In the genomic region with DNA sequence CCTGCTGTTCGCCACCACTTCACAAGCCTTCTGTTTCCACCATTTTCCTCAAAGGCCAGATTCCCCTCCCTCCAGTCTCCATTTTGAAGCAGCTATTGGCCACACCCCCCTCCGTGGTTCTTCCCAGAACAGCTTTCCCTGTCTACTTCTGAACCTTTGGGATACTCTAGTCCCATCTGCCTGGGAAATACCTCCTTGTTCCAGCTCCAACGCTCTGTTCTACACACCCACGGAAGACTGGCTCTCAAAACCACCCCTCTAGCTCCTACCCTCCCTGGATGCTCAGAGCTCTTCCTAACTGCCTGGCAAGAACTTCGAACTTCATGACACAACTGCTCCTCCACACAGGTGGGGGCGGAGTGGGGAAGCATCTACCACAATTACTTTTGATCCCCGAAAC, we compare ENCODE assay signal across 8 mouse cellular contexts. TPM values are rescaled to one million over a fixed set of nuclear protein-coding genes. Genes with fewer than 3 reads are reported as not detected.
A peak's percentile ranks its signal among the peaks of the same experiment; 100 is the strongest.
DNase-seq lines count a peak whose midpoint lies in the region; ATAC-seq lines count a peak whose summit lies in the region.

No protein-coding gene starts in this region.

- no peak for ATAC-seq in heart, embryonic 12.5 days (ENCODE audit: insufficient number of reproducible peaks, low FRiP score)
- ATAC-seq in embryonic facial prominence, embryonic 14.5 days (ENCODE audit: low read depth) = no peak
- no peak for ATAC-seq in midbrain, embryonic 15.5 days (replicated peaks)

- 78% methylated on average over 7 of the region's 7 CpGs for WGBS in heart, embryonic 12.5 days
- 81% methylated on average over 7 of the region's 7 CpGs for WGBS in embryonic facial prominence, embryonic 14.5 days
- 87% methylated on average over 7 of the region's 7 CpGs for WGBS in midbrain, embryonic 15.5 days

- H3K4me3 ChIP-seq in heart, embryonic 12.5 days = no peak overlapping the region
- no peak overlapping the region; the same call in 1 of the 2 replicates for H3K4me3 ChIP-seq in embryonic facial prominence, embryonic 14.5 days (ENCODE audit: low read depth, low read length)
- peak overlapping the region; percentile 86; the same call in 1 of the 2 replicates for H3K4me3 ChIP-seq in midbrain, embryonic 15.5 days

- no peak overlapping the region for H3K27ac ChIP-seq in heart, embryonic 12.5 days (ENCODE audit: poor library complexity, severe bottlenecking)
- H3K27ac ChIP-seq in embryonic facial prominence, embryonic 14.5 days (replicated peaks; ENCODE audit: low read depth, low read length) = no peak overlapping the region
- H3K27ac ChIP-seq in midbrain, embryonic 15.5 days = no peak overlapping the region

- H3K9ac ChIP-seq in heart, embryonic 12.5 days = no peak overlapping the region
- no peak overlapping the region for H3K9ac ChIP-seq in embryonic facial prominence, embryonic 14.5 days (ENCODE audit: low read depth, low read length)
- H3K9ac ChIP-seq in midbrain, embryonic 15.5 days = no peak overlapping the region

- peaks cover 52% of the 10 kb centered on the region for H3K4me1 ChIP-seq in heart, embryonic 12.5 days (replicated peaks)
- H3K4me1 ChIP-seq in embryonic facial prominence, embryonic 14.5 days (ENCODE audit: control insufficient read depth, insufficient read depth, low read length) = peaks cover 12% of the 10 kb centered on the region
- H3K4me1 ChIP-seq in midbrain, embryonic 15.5 days = peaks cover 48% of the 10 kb centered on the region

- peak overlapping the region; percentile 73 for H3K4me2 ChIP-seq in heart, embryonic 12.5 days
- peak overlapping the region; percentile 84 for H3K4me2 ChIP-seq in embryonic facial prominence, embryonic 14.5 days (ENCODE audit: low read depth, low read length)
- H3K4me2 ChIP-seq in midbrain, embryonic 15.5 days = peak overlapping the region; percentile 63

- no peaks in the 10 kb centered on the region for H3K27me3 ChIP-seq in heart, embryonic 12.5 days (replicated peaks)
- H3K27me3 ChIP-seq in embryonic facial prominence, embryonic 14.5 days (replicated peaks; ENCODE audit: control insufficient read depth, insufficient read depth, low read length) = no peaks in the 10 kb centered on the region
- no peaks in the 10 kb centered on the region for H3K27me3 ChIP-seq in midbrain, embryonic 15.5 days (replicated peaks)

- no peak for DNase-seq in heart, postnatal 10 days
- no peak for DNase-seq in embryonic facial prominence, embryonic 14.5 days (ENCODE audit: low spot score)
- peak; percentile 38 to 52 for DNase-seq in layer of hippocampus, adult 8-10 months (ENCODE audit: low spot score in 2 of 2)
- DNase-seq in gastrocnemius, postnatal 10 days = no peak
- DNase-seq in cerebellum, postnatal 4 days (ENCODE audit: low spot score in 2 of 2) = no peak
- no peak for DNase-seq in gastrocnemius, postnatal 4 days (ENCODE audit: low spot score in 2 of 2)

- intact Hi-C loops in heart, postnatal 10 days (cut with DNase I) = no loop called here

- no peaks in the 10 kb centered on the region for H3K9me3 ChIP-seq in heart, embryonic 12.5 days (replicated peaks)
- no peaks in the 10 kb centered on the region for H3K9me3 ChIP-seq in embryonic facial prominence, embryonic 14.5 days (ENCODE audit: control insufficient read depth, low read length)
- no peaks in the 10 kb centered on the region for H3K9me3 ChIP-seq in midbrain, embryonic 15.5 days

- H3K36me3 ChIP-seq in heart, embryonic 12.5 days = peaks cover 5% of the 10 kb centered on the region
- H3K36me3 ChIP-seq in embryonic facial prominence, embryonic 14.5 days (ENCODE audit: control insufficient read depth, insufficient read depth, low read length) = no peaks in the 10 kb centered on the region
- no peaks in the 10 kb centered on the region for H3K36me3 ChIP-seq in midbrain, embryonic 15.5 days (replicated peaks)

RNA-seq across cellular contexts. Expression of a gene that starts 2.0 kb away (rescaled TPM):
- 98.0 and 99.4 TPM in 2 replicates for polyA plus RNA-seq in heart, embryonic 12.5 days (2016; fragmentation: Nextera tagmentation; extraction: Ambion mirVana)
- total RNA-seq in heart, postnatal 10 days (2021) = 10 to 100 TPM; 42.1 TPM
- 75.8 and 86.4 TPM in 2 replicates for polyA plus RNA-seq in embryonic facial prominence, embryonic 14.5 days (2014; fragmentation: Nextera tagmentation; extraction: Ambion mirVana)
- 10 to 100 TPM; 30.5 to 42.7 (median 33.3) TPM for total RNA-seq in layer of hippocampus, adult 8-10 months (2022)
- 59.0 and 63.7 TPM in 2 replicates for polyA plus RNA-seq in midbrain, embryonic 15.5 days (2015; fragmentation: Nextera tagmentation; extraction: Ambion mirVana)
- 10 to 100 TPM; 21.3 to 27.3 TPM for total RNA-seq in gastrocnemius, postnatal 10 days (2021)
- total RNA-seq in gastrocnemius, postnatal 4 days (2021) = 10 to 100 TPM; 47.7 to 52.9 TPM

RNA-seq across cellular contexts. Expression of a gene that starts 37.5 kb away (rescaled TPM):
- polyA plus RNA-seq in heart, embryonic 12.5 days (2016; fragmentation: Nextera tagmentation; extraction: Ambion mirVana) = 18.1 and 18.8 TPM in 2 replicates
- total RNA-seq in heart, postnatal 10 days (2021) = 10 to 100 TPM; 16.0 to 19.2 TPM
- polyA plus RNA-seq in embryonic facial prominence, embryonic 14.5 days (2014; fragmentation: Nextera tagmentation; extraction: Ambion mirVana) = 11.4 and 14.4 TPM in 2 replicates
- total RNA-seq in layer of hippocampus, adult 8-10 months (2022) = 10 to 100 TPM; 41.5 to 47.1 (median 43.7) TPM
- polyA plus RNA-seq in midbrain, embryonic 15.5 days (2015; fragmentation: Nextera tagmentation; extraction: Ambion mirVana) = 27.1 and 27.5 TPM in 2 replicates
- 1 to 10 TPM; 8.2 to 9.9 TPM for total RNA-seq in gastrocnemius, postnatal 10 days (2021)
- 10 to 100 TPM; 12.2 to 14.0 TPM for total RNA-seq in gastrocnemius, postnatal 4 days (2021)

RNA-seq across cellular contexts. Expression of a gene that starts 48.0 kb away (rescaled TPM):
- 73.5 and 75.0 TPM in 2 replicates for polyA plus RNA-seq in heart, embryonic 12.5 days (2016; fragmentation: Nextera tagmentation; extraction: Ambion mirVana)
- 10 to 100 TPM; 41.5 to 50.2 TPM for total RNA-seq in heart, postnatal 10 days (2021)
- polyA plus RNA-seq in embryonic facial prominence, embryonic 14.5 days (2014; fragmentation: Nextera tagmentation; extraction: Ambion mirVana) = 90.2 and 91.6 TPM in 2 replicates
- 10 to 100 TPM; 44.5 to 60.1 (median 52.6) TPM for total RNA-seq in layer of hippocampus, adult 8-10 months (2022)
- 81.4 and 85.3 TPM in 2 replicates for polyA plus RNA-seq in midbrain, embryonic 15.5 days (2015; fragmentation: Nextera tagmentation; extraction: Ambion mirVana)
- total RNA-seq in gastrocnemius, postnatal 10 days (2021) = 10 to 100 TPM; 33.3 to 35.5 TPM
- total RNA-seq in gastrocnemius, postnatal 4 days (2021) = 10 to 100 TPM; 53.0 to 57.4 TPM

RNA-seq across cellular contexts. Expression of a gene that starts 48.1 kb away (rescaled TPM):
- 24.7 and 25.0 TPM in 2 replicates for polyA plus RNA-seq in heart, embryonic 12.5 days (2016; fragmentation: Nextera tagmentation; extraction: Ambion mirVana)
- 10 to 100 TPM; 15.9 to 16.3 TPM for total RNA-seq in heart, postnatal 10 days (2021)
- 17.3 and 19.0 TPM in 2 replicates for polyA plus RNA-seq in embryonic facial prominence, embryonic 14.5 days (2014; fragmentation: Nextera tagmentation; extraction: Ambion mirVana)
- 10 to 100 TPM in 2 of 4 experiments, 1 to 10 TPM in 2; 7.3 to 10.7 (median 9.3) TPM for total RNA-seq in layer of hippocampus, adult 8-10 months (2022)
- 9.2 and 10.7 TPM in 2 replicates for polyA plus RNA-seq in midbrain, embryonic 15.5 days (2015; fragmentation: Nextera tagmentation; extraction: Ambion mirVana)
- 10 to 100 TPM; 11.0 to 11.9 TPM for total RNA-seq in gastrocnemius, postnatal 10 days (2021)
- total RNA-seq in gastrocnemius, postnatal 4 days (2021) = 10 to 100 TPM; 13.2 to 14.1 TPM

Comparison
In these comparisons a context has a peak if more than half of its experiments do, and no peak if none do; other contexts are left out.
1. DNase-seq: peak in layer of hippocampus, adult 8-10 months (2 of 2); none in heart, postnatal 10 days (0 of 2), embryonic facial prominence, embryonic 14.5 days (single experiment), gastrocnemius, postnatal 10 days (single experiment), cerebellum, postnatal 4 days (0 of 2) and gastrocnemius, postnatal 4 days (0 of 2).
2. Peak in every context shown above with its lines, with median percentiles within 50 percentile points of each other: H3K4me2 ChIP-seq.